Mouse (Mus musculus) forebrain, embryonic 11.5 days (tissue): Measurements from ENCODE around the gene Ppp4c. TPM values are rescaled to one million over a fixed set of nuclear protein-coding genes. Genes with fewer than 3 reads are reported as not detected.

Experiments
- ATAC-seq: fragments of 200-750 bp; cut with Nextera tagmentation; replicated peaks from 2 replicates; pipeline ENCODE4 v1.8.0; 2017; ENCODE audit warnings: moderate TSS enrichment; ENCODE audit not compliant: low FRiP score
- DNase-seq: peaks from one replicate; pipeline ENCODE4 v3.0.0-alpha.2; 2017; ENCODE audit warnings: low spot score
- H3K27ac ChIP-seq: fragments of 300-500 bp; sonication (generic); 2 replicates; pipeline ENCODE4 v1.5.1; 2014; ENCODE audit warnings: low read depth, low read length
- H3K27me3 ChIP-seq: fragments of 300-500 bp; sonication (generic); 2 replicates; pipeline ENCODE4 v1.6.1; 2014; ENCODE audit warnings: mild to moderate bottlenecking, low read length, mixed read lengths; ENCODE audit not compliant: control insufficient read depth, insufficient read depth
- H3K36me3 ChIP-seq: fragments of 300-500 bp; sonication (generic); 2 replicates; pipeline ENCODE4 v1.6.1; 2014; ENCODE audit warnings: mild to moderate bottlenecking, low read length, moderate library complexity, mixed read lengths; ENCODE audit not compliant: control insufficient read depth, insufficient read depth
- H3K4me1 ChIP-seq: fragments of 300-500 bp; sonication (generic); replicated peaks from 2 replicates; pipeline ENCODE4 v1.6.1; 2014; ENCODE audit warnings: low read length, mixed read lengths; ENCODE audit not compliant: control insufficient read depth, insufficient read depth
- H3K4me2 ChIP-seq: fragments of 300-500 bp; sonication (generic); 2 replicates; pipeline ENCODE4 v1.6.1; 2014; ENCODE audit warnings: low read depth, mild to moderate bottlenecking, low read length, moderate library complexity, mixed read lengths; ENCODE audit not compliant: severe bottlenecking
- H3K4me3 ChIP-seq: fragments of 300-500 bp; sonication (generic); 2 replicates; pipeline ENCODE4 v1.5.1; 2014; ENCODE audit warnings: low read depth, low read length
- H3K9ac ChIP-seq: fragments of 300-500 bp; sonication (generic); 2 replicates; pipeline ENCODE4 v1.6.1; 2014; ENCODE audit warnings: low read length
- H3K9me3 ChIP-seq: fragments of 300-500 bp; sonication (generic); 2 replicates; pipeline ENCODE4 v1.6.1; 2016; ENCODE audit warnings: low read length, mixed read lengths; ENCODE audit not compliant: control insufficient read depth
- WGBS: fragments of 180-500 bp; shearing (Covaris S2); extraction: QIAGEN DNeasy Blood & Tissue Kit; methylation state at CpG from one replicate; pipeline ENCODE4 v1.1.7; 2014; 5-methylcytosine and 5-hydroxymethylcytosine counted together
- polyA plus RNA-seq: library from polyadenylated mRNA; unstranded; fragments of >200 nt; fragmentation: Nextera tagmentation; extraction: Ambion mirVana; gene quantifications from 2 replicates; pipeline ENCODE4 v1.2.1, GENCODE M21; 2014

Ppp4c gene
- polyA plus RNA-seq, 1 experiment from 2014 or later, result 348 TPM

DNA sequence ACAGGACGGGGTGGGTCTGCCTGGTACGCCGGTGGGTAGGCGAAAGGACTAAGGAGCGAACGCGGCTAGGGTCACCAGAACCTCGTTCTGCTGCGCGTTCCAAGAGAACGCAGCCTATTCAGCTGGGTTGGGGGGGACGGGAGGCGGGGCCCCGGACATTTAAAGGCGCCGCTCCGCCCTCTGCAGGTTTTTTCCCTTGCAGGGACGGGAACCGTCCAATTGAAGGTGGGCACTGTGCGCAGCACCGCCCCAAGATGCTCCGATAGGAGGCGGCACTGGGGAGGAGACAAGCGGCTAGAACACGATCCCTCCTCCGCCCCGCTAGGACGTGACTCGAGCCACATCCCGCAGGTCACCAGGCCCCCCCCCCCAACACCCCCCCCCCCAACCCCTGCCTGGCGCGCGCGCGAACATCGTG, 6.8 kb upstream of the Ppp4c start:
- WGBS, result under 1% methylated on average over 36 of the region's 36 CpGs
- peaks cover 30% of the 10 kb centered on the region for H3K4me1 ChIP-seq
- H3K4me3 ChIP-seq, result peak overlapping the region; percentile 68
- H3K27me3 ChIP-seq, result no peaks in the 10 kb centered on the region
- no peaks in the 10 kb centered on the region for H3K9me3 ChIP-seq
- peak; percentile 99 for DNase-seq
- ATAC-seq, result peak; percentile 94
- peak overlapping the region; percentile 97 for H3K4me2 ChIP-seq
- H3K9ac ChIP-seq, result peak overlapping the region; percentile 86
- peaks cover 11% of the 10 kb centered on the region; the same call in 1 of the 2 replicates for H3K36me3 ChIP-seq
- peak overlapping the region; percentile 92 for H3K27ac ChIP-seq

DNA sequence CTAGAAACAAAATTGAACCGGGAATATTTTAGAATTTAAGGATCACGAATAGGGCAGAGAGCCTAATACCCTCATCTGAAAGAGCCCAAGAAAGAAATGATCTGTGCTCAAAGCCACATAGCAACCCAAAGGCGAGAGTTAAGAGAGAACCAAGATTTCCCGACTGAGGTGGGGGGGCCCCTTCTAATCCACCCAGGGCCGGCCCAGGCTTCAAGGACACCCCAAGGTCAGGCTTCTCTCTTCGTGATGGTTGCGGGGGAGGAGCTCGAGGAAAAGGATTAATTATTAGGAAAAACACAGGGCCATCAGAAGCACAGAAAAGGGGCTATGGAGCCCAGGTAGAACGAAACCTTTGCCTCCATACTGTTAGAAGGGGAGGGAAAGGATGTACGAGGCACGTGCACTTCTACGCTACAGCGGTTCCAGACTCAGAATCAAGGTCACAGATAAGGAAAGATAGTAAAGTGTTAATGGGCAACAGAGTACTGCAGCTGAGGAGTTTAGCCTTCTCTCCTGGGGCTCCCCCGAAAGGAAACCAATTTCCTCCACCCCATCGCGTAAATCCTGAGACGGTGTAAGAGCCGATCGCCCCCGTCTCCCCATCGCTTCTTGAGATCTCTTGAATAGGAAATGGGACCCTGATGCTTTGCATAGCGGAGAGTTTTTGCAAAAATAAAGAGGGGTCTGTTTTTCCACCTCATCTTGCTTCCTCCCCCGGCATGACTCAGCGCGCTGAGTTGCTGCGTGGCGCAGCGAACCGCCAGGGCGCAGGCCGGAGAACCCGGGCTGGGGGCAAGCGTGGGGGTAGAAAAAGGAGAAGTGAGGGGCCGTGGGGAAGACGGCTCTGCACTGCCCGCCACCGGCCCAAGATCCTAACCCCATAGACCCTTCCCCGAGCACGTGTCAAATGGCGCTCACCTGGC, 6.1 kb upstream of the Ppp4c start:
- H3K4me2 ChIP-seq, result peak overlapping the region; percentile 97
- DNase-seq (no peak), ATAC-seq (no peak)
- H3K4me1 ChIP-seq, result peaks cover 30% of the 10 kb centered on the region
- under 1% methylated on average over 40 of the region's 40 CpGs for WGBS
- peak overlapping the region; percentile 82 for H3K27ac ChIP-seq
- H3K4me3 ChIP-seq, result peak overlapping the region; percentile 68
- peaks cover 8% of the 10 kb centered on the region; the same call in 1 of the 2 replicates for H3K36me3 ChIP-seq
- peak overlapping the region; percentile 86 for H3K9ac ChIP-seq
- H3K27me3 ChIP-seq, result no peaks in the 10 kb centered on the region
- no peaks in the 10 kb centered on the region for H3K9me3 ChIP-seq

DNA sequence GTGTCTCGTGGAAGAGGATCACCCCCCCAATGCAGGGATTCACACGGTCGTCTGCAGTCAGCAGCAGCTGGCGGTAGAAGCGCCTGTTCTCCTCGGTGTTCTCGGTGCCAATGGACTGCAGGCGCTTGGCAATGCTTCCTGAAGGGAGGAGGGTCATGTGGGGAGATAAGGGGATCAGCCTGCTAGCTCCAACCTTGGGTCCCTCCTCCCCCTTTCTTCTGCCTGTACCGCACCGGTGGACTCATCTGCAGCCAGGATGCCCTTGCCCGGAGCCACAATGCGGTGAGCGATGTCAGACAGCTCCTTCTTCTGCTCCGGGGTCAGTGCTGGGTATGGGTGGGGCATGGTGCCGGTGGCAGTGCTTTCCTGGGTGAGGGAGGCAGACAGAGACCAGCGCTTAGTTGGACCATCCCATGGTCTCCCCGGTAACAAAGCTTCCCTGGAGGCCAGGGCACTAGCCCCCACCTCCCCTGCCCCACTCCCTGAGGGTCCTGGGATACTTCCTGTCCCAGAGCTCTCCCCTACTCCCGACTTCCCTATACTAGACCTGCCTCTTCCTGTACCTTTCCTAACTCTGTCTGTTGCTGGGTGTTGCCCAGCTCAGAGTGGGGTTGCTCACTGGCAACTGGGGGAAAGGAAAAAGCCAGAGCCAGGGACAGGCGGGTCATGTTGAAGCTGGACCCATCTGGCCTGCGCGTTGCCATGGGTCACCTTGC, 5.3 kb upstream of the Ppp4c start, which contains the start of gene Fam57b:
Gene Fam57b, plus strand, starts transcription at position 258 of the 716 bp plus-strand sequence.
- peak within 1 kb of the TSS; percentile 97 for H3K4me2 ChIP-seq
- no peak for ATAC-seq
- 43% methylated on average over 21 of the region's 21 CpGs for WGBS
- H3K4me1 ChIP-seq, result peaks cover 30% of the 10 kb centered on the region
- no peaks in the 10 kb centered on the region for H3K9me3 ChIP-seq
- H3K27me3 ChIP-seq, result no peaks in the 10 kb centered on the region
- peak within 1 kb of the TSS; percentile 86 for H3K9ac ChIP-seq
- H3K27ac ChIP-seq, result peak within 1 kb of the TSS; percentile 82
- peak within 1 kb of the TSS; percentile 68 for H3K4me3 ChIP-seq
- no peak for DNase-seq
- peaks cover 8% of the 10 kb centered on the region; the same call in 1 of the 2 replicates for H3K36me3 ChIP-seq

DNA sequence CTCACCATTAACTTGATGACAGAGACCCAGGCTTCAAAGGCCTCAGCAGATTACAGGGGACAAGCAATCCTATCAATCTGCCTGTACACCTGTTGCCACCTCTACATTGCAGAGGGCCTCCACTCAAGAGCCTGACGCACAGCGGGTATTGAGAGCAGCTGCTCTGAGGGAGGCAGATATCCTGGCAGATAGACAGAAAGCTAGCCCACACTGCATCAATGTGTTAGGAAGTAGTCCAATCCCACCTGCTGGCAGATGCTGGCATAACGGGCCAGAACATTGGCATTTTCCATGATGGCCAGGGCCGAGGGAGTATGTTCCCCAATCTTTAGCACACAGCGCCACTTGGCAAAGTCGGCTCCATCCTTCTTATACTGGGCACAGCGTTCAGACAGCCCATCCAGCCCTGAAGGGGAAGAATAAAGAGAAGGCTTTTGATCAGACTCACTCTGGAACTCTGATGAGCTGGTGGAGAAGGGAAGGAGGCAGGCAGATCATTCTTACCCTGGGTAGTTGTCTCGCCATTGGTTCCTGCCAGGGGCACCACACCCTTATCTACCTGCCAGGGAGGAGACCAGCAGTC, 4.1 kb upstream of the Ppp4c start:
- ATAC-seq (no peak), DNase-seq (no peak)
- no peak overlapping the region; the same call in 1 of the 2 replicates for H3K9ac ChIP-seq
- H3K4me2 ChIP-seq, result no peak overlapping the region
- peaks cover 8% of the 10 kb centered on the region; the same call in 1 of the 2 replicates for H3K36me3 ChIP-seq
- no peaks in the 10 kb centered on the region for H3K9me3 ChIP-seq
- no peak overlapping the region for H3K4me3 ChIP-seq
- peaks cover 30% of the 10 kb centered on the region for H3K4me1 ChIP-seq
- no peaks in the 10 kb centered on the region for H3K27me3 ChIP-seq
- 81% methylated on average over 8 of the region's 8 CpGs for WGBS
- H3K27ac ChIP-seq, result no peak overlapping the region

DNA sequence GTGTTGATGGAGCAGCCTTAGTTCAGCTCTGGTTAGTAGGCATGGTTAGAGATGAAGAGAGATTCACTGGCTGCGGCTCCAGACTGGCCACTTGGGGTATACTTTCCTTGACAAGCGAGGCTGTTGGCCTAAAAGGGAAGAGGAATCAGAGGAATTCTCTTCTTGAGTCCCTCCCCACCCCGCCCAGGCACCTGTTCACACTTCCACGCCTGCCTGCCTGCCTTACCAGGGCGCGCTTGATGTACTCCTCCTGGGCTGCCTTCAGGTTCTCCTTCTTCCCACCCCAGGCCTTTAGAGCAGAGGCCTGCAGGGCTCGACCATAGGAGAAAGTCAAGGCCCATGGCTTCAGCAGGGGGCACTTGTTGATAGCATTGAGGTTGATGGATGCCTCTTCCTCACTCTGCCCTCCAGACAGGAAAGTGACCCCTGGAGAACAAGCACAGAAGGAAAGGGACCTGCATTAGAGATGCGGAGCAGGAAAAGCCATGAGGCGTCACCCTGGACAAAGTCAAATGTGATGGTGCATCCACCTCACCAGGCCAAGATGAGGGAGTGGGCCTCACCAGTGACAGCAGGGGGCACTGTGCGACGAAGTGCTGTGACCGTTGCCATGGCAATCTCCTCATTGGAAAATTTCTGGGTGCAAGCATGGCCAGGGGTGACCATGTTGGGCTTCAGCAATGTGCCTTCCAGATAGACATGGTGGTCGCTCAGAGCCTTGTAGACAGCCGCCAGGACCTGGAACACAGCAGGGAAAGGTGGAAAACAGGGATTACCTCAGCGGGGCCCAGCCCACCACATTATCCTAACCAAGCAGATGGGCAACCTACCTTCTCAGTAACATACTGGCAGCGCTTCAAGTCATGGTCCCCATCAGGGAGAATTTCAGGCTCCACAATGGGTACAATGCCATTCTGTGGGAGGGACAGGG, 3.4 kb upstream of the Ppp4c start:
- ATAC-seq, result no peak
- 82% methylated on average over 16 of the region's 16 CpGs for WGBS
- Histone ChIP-seq H3K27ac (no peak overlapping the region), H3K4me1 (peaks cover 29% of the 10 kb centered on the region), H3K36me3 (peaks cover 8% of the 10 kb centered on the region; the same call in 1 of the 2 replicates), H3K9me3 (no peaks in the 10 kb centered on the region), H3K4me2 (no peak overlapping the region), H3K9ac (no peak overlapping the region), H3K27me3 (no peaks in the 10 kb centered on the region), H3K4me3 (no peak overlapping the region)
- DNase-seq, result no peak

DNA sequence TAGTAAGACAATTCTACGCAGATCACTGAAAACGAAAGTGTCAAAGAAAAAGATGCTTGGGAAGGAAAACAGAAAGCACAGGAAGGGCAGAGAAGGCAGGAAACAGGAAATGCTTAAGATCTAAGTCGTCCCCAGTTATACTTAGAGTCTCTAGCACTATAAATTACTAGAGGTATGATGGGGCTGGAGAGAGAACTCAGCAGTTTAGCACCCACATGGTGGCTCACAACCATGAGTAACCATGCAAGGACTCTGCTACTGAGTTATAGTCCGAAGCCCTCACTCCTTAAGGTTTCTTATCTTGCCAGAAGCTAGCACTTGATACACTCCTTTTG, 1.9 kb upstream of the Ppp4c start:
- Histone ChIP-seq H3K9me3 (no peaks in the 10 kb centered on the region), H3K4me2 (no peak overlapping the region), H3K27ac (no peak overlapping the region), H3K27me3 (no peaks in the 10 kb centered on the region), H3K4me3 (no peak overlapping the region), H3K4me1 (peaks cover 21% of the 10 kb centered on the region), H3K9ac (no peak overlapping the region), H3K36me3 (peaks cover 11% of the 10 kb centered on the region; the same call in 1 of the 2 replicates)
- 74% methylated on average over 4 of the region's 4 CpGs for WGBS
- ATAC-seq (no peak), DNase-seq (no peak)

DNA sequence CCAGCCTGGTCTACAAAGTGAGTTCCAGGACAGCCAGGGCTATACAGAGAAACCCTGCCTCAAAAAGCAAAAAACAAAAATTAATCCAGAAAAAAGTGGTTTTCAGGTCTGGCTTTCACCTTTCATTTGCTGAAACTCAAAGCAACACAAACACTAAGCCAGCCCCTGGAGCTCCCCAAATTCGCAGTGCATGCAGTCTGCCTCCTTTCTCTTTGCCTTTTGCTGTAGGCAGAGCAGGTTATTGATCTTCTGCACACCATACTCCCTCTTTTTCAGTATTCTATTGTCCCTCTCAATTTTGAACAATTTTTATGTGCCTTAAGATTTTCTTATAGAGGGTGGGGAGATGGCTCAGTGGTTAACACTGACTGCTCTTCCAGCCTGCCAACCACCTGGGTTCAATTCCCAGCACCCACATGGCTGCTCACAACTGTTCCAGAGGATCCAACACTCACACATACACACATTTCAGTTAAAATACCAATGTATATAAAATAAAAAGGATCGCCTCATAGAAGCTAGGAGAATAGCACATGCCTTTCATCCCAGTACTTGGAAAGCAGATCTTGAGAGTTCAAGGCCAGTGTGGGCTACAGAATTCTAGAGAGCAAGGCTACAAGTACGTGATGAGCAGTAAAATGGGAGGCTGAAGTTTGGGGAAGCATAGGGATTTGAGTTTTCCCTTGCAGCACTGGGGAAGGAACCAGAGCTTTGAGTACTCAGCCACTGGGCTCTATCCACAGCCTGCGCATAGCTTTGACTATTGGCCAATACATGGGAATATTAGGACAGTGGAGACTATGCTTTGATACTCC, 1.4 kb upstream of the Ppp4c start:
- H3K27ac ChIP-seq, result no peak overlapping the region
- WGBS, result 76% methylated on average over 4 of the region's 4 CpGs
- no peak overlapping the region for H3K9ac ChIP-seq
- H3K9me3 ChIP-seq, result no peaks in the 10 kb centered on the region
- no peak overlapping the region for H3K4me3 ChIP-seq
- H3K36me3 ChIP-seq, result peaks cover 16% of the 10 kb centered on the region; the same call in 1 of the 2 replicates
- H3K27me3 ChIP-seq, result no peaks in the 10 kb centered on the region
- H3K4me1 ChIP-seq, result peaks cover 21% of the 10 kb centered on the region
- ATAC-seq, result no peak
- DNase-seq, result no peak
- no peak overlapping the region for H3K4me2 ChIP-seq
